In the genomic region with DNA sequence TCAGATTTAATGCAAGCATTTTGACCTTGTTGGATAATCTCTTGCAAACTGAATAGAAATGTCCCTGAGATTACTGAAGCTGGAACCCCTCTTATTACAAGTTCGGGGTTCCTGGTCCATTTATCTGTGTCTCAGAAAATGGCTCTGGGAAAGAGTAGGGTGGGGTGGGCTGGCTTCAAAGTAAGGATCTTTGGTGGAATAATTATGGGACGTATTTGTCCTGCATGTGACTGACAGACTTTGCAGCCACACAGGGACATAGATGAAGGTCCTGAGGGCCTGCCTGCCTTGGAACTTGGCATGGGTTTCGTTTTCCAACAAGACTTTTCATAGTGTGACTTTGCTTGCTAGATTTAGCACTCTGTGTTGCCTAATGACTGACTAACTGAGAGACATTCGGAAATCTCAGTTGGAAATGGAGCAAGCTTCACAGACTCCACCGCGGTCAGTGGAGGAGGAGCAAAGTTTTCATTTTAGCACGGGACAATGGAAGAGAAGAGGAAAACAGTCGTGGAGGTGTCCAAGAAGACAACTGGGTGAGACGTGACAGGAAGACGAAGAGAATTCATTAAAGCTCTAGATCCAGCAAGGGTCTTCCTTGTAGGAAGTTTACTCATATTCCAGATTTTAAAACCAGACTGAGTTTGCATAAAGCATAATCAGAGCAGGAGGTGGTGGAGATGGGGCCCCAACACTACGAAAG, we compare ENCODE assay signal across 8 mouse cellular contexts. TPM values are rescaled to one million over a fixed set of nuclear protein-coding genes. Genes with fewer than 3 reads are reported as not detected.
DNase-seq lines count a peak whose midpoint lies in the region; ATAC-seq and TF ChIP-seq lines count a peak whose summit lies in the region.

No protein-coding gene starts in this region.

- peak overlapping the region; percentile 87 for H3K4me2 ChIP-seq in forebrain, embryonic 11.5 days (ENCODE audit: low read depth, low read length, severe bottlenecking)
- peak overlapping the region; percentile 94 for H3K4me2 ChIP-seq in limb, embryonic 11.5 days (ENCODE audit: low read depth, severe bottlenecking)

- H3K27ac ChIP-seq in left cerebral cortex, adult 2 months: peak overlapping the region; percentile 81
- no peak overlapping the region for H3K27ac ChIP-seq in forebrain, embryonic 11.5 days (ENCODE audit: low read depth, low read length)
- H3K27ac ChIP-seq in limb, embryonic 11.5 days (replicated peaks; ENCODE audit: low read depth, low read length): no peak overlapping the region
- peak overlapping the region; percentile 90 for H3K27ac ChIP-seq in olfactory bulb, adult 2 months (ENCODE audit: insufficient read depth, low read depth, low read length)

- no peak for TF ChIP-seq POLR2A in olfactory bulb, adult 2 months (IDR thresholded peaks at IDR 0.05; ENCODE audit: insufficient read depth, low read depth, low read length)

- peak overlapping the region; percentile 53 for H3K4me3 ChIP-seq in left cerebral cortex, adult 2 months
- H3K4me3 ChIP-seq in forebrain, embryonic 11.5 days (ENCODE audit: low read depth, low read length): peak overlapping the region; percentile 63
- peak overlapping the region; percentile 63 for H3K4me3 ChIP-seq in limb, embryonic 11.5 days (ENCODE audit: low read depth, low read length)
- H3K4me3 ChIP-seq in olfactory bulb, adult 2 months (ENCODE audit: insufficient read depth, low read depth, low read length): peak overlapping the region; percentile 100

- WGBS in forebrain, embryonic 11.5 days: 20% methylated on average over 11 of the region's 11 CpGs
- 21% methylated on average over 11 of the region's 11 CpGs for WGBS in limb, embryonic 11.5 days
- 18% methylated on average over 11 of the region's 11 CpGs for WGBS in olfactory bulb, adult 2 months

- intact Hi-C loops in left cerebral cortex, adult 2 months (cut with DNase I): loop anchor here (2.0 to 10.0 kb wide), 7 partner anchors 106 to 1091 kb away; no protein-coding TSS in a partner anchor

- peak overlapping the region; percentile 83 for H3K9ac ChIP-seq in forebrain, embryonic 11.5 days (ENCODE audit: low read length)
- no peak overlapping the region; the same call in 1 of the 2 replicates for H3K9ac ChIP-seq in limb, embryonic 11.5 days (ENCODE audit: low read length)

- no peak for TF ChIP-seq CTCF in left cerebral cortex, adult 2 months (IDR thresholded peaks at IDR 0.05)
- TF ChIP-seq CTCF in olfactory bulb, adult 2 months (IDR thresholded peaks at IDR 0.05; ENCODE audit: insufficient read depth, low read depth, low read length): no peak

- H3K27me3 ChIP-seq in forebrain, embryonic 11.5 days (ENCODE audit: control insufficient read depth, insufficient read depth, low read length): peaks cover 4% of the 10 kb centered on the region; the same call in 1 of the 2 replicates
- H3K27me3 ChIP-seq in limb, embryonic 11.5 days (ENCODE audit: control insufficient read depth, insufficient read depth, low read length): peaks cover 28% of the 10 kb centered on the region

- H3K4me1 ChIP-seq in forebrain, embryonic 11.5 days (replicated peaks; ENCODE audit: control insufficient read depth, insufficient read depth, low read length): 0 out of 2 replicates have a peak, but pooled peaks cover 4% of the 10 kb centered on the region
- no peaks in the 10 kb centered on the region; the same call in 1 of the 2 replicates for H3K4me1 ChIP-seq in limb, embryonic 11.5 days (ENCODE audit: control insufficient read depth, insufficient read depth, low read length)
- H3K4me1 ChIP-seq in olfactory bulb, adult 2 months (ENCODE audit: control insufficient read depth, insufficient read depth, low read length): no peaks in the 10 kb centered on the region

- peak in 1 of 2 experiments; percentile 16 for DNase-seq in left cerebral cortex, adult 2 months (ENCODE audit: extremely low spot score in 1 of 2, low spot score in 2 of 2)
- no peak for DNase-seq in left cerebral cortex, adult 9 months (ENCODE audit: low spot score in 2 of 2)
- no peak for DNase-seq in forebrain, embryonic 11.5 days (ENCODE audit: low spot score)
- peak; percentile 22 for DNase-seq in limb, embryonic 11.5 days (ENCODE audit: low spot score)
- DNase-seq in urinary bladder, postnatal 4 days (ENCODE audit: low spot score in 2 of 2): no peak
- no peak for DNase-seq in spleen, adult 18-20 months
- DNase-seq in ovary, postnatal 14 days (ENCODE audit: low spot score): no peak

- 0 out of 2 replicates have a peak, but pooled peaks have one; percentile 1 for ATAC-seq in forebrain, embryonic 11.5 days (replicated peaks; ENCODE audit: low FRiP score)
- ATAC-seq in limb, embryonic 11.5 days (ENCODE audit: insufficient number of reproducible peaks, low FRiP score, low TSS enrichment, low read depth): no peak

- no peaks in the 10 kb centered on the region for H3K36me3 ChIP-seq in forebrain, embryonic 11.5 days (ENCODE audit: control insufficient read depth, insufficient read depth, low read length)
- no peaks in the 10 kb centered on the region for H3K36me3 ChIP-seq in limb, embryonic 11.5 days (ENCODE audit: control insufficient read depth, insufficient read depth, low read length)

- H3K9me3 ChIP-seq in forebrain, embryonic 11.5 days (ENCODE audit: control insufficient read depth, low read length): no peaks in the 10 kb centered on the region
- H3K9me3 ChIP-seq in limb, embryonic 11.5 days (ENCODE audit: control insufficient read depth, low read length): no peaks in the 10 kb centered on the region

RNA-seq across cellular contexts. Expression of gene Ctnnd2, which starts 0.7 kb away (rescaled TPM):
- 100 to 1,000 TPM; 274 to 276 TPM for total RNA-seq in left cerebral cortex, adult 2 months (2021)
- polyA plus RNA-seq in forebrain, embryonic 11.5 days (2014; fragmentation: Nextera tagmentation; extraction: Ambion mirVana): 46.6 and 53.1 TPM in 2 replicates
- polyA plus RNA-seq in limb, embryonic 11.5 days (2014; fragmentation: Nextera tagmentation; extraction: Ambion mirVana): 2.5 TPM in 2 replicates
- polyA plus RNA-seq in olfactory bulb, adult 2 months (2012; ENCODE audit: insufficient read depth, insufficient read length, low replicate concordance, missing spikeins): 76.9 TPM in 1 of 2 replicates, not detected in the other

Comparison
In these comparisons a context has a peak if more than half of its experiments do, and no peak if none do; other contexts are left out.
1. H3K27ac ChIP-seq: peak in left cerebral cortex, adult 2 months (single experiment) and olfactory bulb, adult 2 months (single experiment); none in forebrain, embryonic 11.5 days (single experiment) and limb, embryonic 11.5 days (single experiment).
2. RNA of gene Ctnnd2, which starts 0.7 kb away (polyA plus RNA-seq): 76.9 TPM in olfactory bulb, adult 2 months and 46.6 to 53.1 TPM in forebrain, embryonic 11.5 days; 2.5 TPM in limb, embryonic 11.5 days; every median in the first group is over 10 times any median in the second.
3. Peak in every context shown above with its lines, with median percentiles within 50 percentile points of each other: H3K4me3 ChIP-seq.